Mouse (Mus musculus) lung, adult 2 months (tissue): ENCODE data around the gene Eps8l2. TPM values are rescaled to one million over a fixed set of nuclear protein-coding genes. Genes with fewer than 3 reads are reported as not detected.

Experiments used
- DNase-seq: peaks from one replicate; pipeline ENCODE4 v3.0.0; 2022
- H3K4me1 ChIP-seq: fragments of 200-500 bp; 2 replicates; pipeline ENCODE4 v1.6.1; 2011; ENCODE audit warnings: low read length; ENCODE audit not compliant: control insufficient read depth, insufficient read depth
- H3K4me3 ChIP-seq: fragments of 200-500 bp; replicated peaks from 2 replicates; pipeline ENCODE3; 2011; ENCODE audit warnings: low read depth, mild to moderate bottlenecking, control low read depth, low read length; ENCODE audit errors: extremely low read depth
- CTCF ChIP-seq: fragments of 200-500 bp; IDR thresholded peaks from 2 replicates; pipeline ENCODE4 v1.5.1; 2011; ENCODE audit warnings: mild to moderate bottlenecking, low read length, control low read depth; ENCODE audit not compliant: insufficient read depth
- POLR2A ChIP-seq: fragments of 200-500 bp; IDR thresholded peaks from 2 replicates; pipeline ENCODE4 v1.6.1; 2011; ENCODE audit warnings: low read depth, mild to moderate bottlenecking, control low read depth, low read length, borderline replicate concordance; ENCODE audit errors: extremely low read depth
- WGBS: fragments of 180-500 bp; shearing (Covaris S2); methylation state at CpG from one replicate; pipeline ENCODE4 v1.1.7; 2018; 5-methylcytosine and 5-hydroxymethylcytosine counted together
- polyA plus RNA-seq: library from polyadenylated mRNA; depleted of rRNA; stranded (reverse); fragments of >200 nt; gene quantifications from 2 replicates; pipeline ENCODE4 v1.2.3, GENCODE M21; 2012; rRNA removed

Eps8l2 gene
- 112 and 143 TPM in 2 replicates for polyA plus RNA-seq

- Histone ChIP-seq H3K4me3 (peak within 1 kb of the TSS; percentile 43), H3K4me1 (peaks cover 8% of the 10 kb centered on the region)
- TF ChIP-seq CTCF: no peak
- peak; percentile 72; the same call in 1 of the 2 replicates for TF ChIP-seq POLR2A
- peak; percentile 83 for DNase-seq
- 10% methylated on average over 23 of the region's 23 CpGs for WGBS
Observed at GRCm38 (mm10) chr7:141338576-141339131, at the start of gene Eps8l2. Eps8l2 (plus strand) TSS chr7:141338880.

GRCm38 (mm10) chr7:141291921-141292582 is 46.6 kb upstream of the Eps8l2 start, which contains the start of gene Drd4:
Drd4 (plus strand) TSS chr7:141292006.
- DNase-seq: no peak
- H3K4me3 ChIP-seq: no peak within 1 kb of the TSS
- TF ChIP-seq POLR2A (no peak), CTCF (no peak)
- WGBS: 7% methylated on average over 46 of the region's 46 CpGs
- peaks cover 15% of the 10 kb centered on the region for H3K4me1 ChIP-seq

- TF ChIP-seq CTCF: no peak
- TF ChIP-seq POLR2A: no peak
- 64% methylated on average over 15 of the region's 15 CpGs for WGBS
- DNase-seq: no peak
- H3K4me1 ChIP-seq: peaks cover 15% of the 10 kb centered on the region
- H3K4me3 ChIP-seq: no peak overlapping the region
Observed at GRCm38 (mm10) chr7:141292583-141293388, 45.9 kb upstream of the Eps8l2 start.

- peaks cover 15% of the 10 kb centered on the region for H3K4me1 ChIP-seq
Observed at GRCm38 (mm10) chr7:141293852-141294471, 44.7 kb upstream of the Eps8l2 start.

GRCm38 (mm10) chr7:141294479-141294878 is 44.2 kb upstream of the Eps8l2 start:
- no peak for TF ChIP-seq CTCF
- TF ChIP-seq POLR2A: no peak
- WGBS: 10% methylated on average over 22 of the region's 22 CpGs
- Histone ChIP-seq H3K4me1 (peaks cover 15% of the 10 kb centered on the region), H3K4me3 (no peak overlapping the region)
- no peak for DNase-seq

More at GRCm38 (mm10) chr7:141293852-141294471, 44.7 kb upstream of the Eps8l2 start:
- TF ChIP-seq CTCF (no peak), POLR2A (no peak)
- 2% methylated on average over 53 of the region's 53 CpGs for WGBS
- peak overlapping the region; percentile 26 for H3K4me3 ChIP-seq
- peak; percentile 19 for DNase-seq

- DNase-seq: no peak
- Histone ChIP-seq H3K4me1 (peaks cover 12% of the 10 kb centered on the region), H3K4me3 (no peak overlapping the region)
- TF ChIP-seq POLR2A (no peak), CTCF (no peak)
- WGBS: 73% methylated on average over 3 of the region's 3 CpGs
Observed at GRCm38 (mm10) chr7:141297926-141298650, 40.6 kb upstream of the Eps8l2 start.

GRCm38 (mm10) chr7:141299175-141299574 is 39.5 kb upstream of the Eps8l2 start:
- 95% methylated on average over 8 of the region's 8 CpGs for WGBS
- TF ChIP-seq CTCF (no peak), POLR2A (no peak)
- H3K4me1 ChIP-seq: peaks cover 6% of the 10 kb centered on the region
- no peak overlapping the region for H3K4me3 ChIP-seq
- no peak for DNase-seq

GRCm38 (mm10) chr7:141301386-141301785 is 37.3 kb upstream of the Eps8l2 start:
- H3K4me3 ChIP-seq: no peak overlapping the region
- TF ChIP-seq CTCF (no peak), POLR2A (no peak)
- DNase-seq: no peak
- H3K4me1 ChIP-seq: no peaks in the 10 kb centered on the region
- whole genome bisulfite sequencing: 93% methylated on average over 9 of the region's 9 CpGs
